Mouse (Mus musculus) heart, postnatal 25 days (tissue): ENCODE data around the gene Mex3d. TPM values are rescaled to one million over a fixed set of nuclear protein-coding genes. Genes with fewer than 3 reads are reported as not detected.

ENCODE experiments used
- DNase-seq: peaks from one replicate; pipeline ENCODE4 v3.0.0; 2022; ENCODE audit warnings: low spot score
- intact Hi-C: fragments of 180-260 bp; cut with DNase I; formaldehyde crosslinking; loops from one replicate; pipeline ENCODE4 v1.15.1; 2025
- total RNA-seq, 2 experiments: library from RNA; stranded (reverse); gene quantifications; 2 replicates each; pipeline ENCODE4 v1.2.3; 2021

Mex3d gene
- total RNA-seq, 2 experiments from 2014 or later = 7.5 to 8.8 TPM

DNA sequence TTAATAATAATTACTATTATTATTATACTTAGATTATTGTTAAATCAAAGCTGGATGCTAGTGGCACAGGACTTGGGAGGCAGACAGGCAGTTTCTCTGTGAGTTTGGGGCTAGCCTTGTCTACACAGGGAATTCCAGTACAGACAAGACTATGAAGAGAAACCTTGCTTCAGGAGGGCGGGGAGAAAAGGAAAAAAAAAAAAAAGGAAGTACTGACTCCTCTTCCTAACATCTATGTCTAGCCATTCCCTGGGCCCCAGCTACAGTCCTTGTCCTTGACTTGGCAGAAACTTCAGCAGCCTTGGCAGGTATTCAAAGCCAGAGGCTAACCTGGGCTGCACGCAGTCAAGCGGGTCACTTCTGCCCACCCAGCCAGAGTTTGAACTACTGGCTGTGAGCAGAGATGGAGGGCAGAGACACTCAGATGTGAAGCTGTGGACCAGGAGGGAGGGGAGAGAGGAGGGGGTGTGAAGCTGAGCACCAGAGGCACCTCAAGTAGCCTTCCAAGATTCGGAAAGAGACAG lies 1.8 kb upstream of the Mex3d start:
- intact Hi-C loops = no loop called here
- DNase-seq = no peak

DNA sequence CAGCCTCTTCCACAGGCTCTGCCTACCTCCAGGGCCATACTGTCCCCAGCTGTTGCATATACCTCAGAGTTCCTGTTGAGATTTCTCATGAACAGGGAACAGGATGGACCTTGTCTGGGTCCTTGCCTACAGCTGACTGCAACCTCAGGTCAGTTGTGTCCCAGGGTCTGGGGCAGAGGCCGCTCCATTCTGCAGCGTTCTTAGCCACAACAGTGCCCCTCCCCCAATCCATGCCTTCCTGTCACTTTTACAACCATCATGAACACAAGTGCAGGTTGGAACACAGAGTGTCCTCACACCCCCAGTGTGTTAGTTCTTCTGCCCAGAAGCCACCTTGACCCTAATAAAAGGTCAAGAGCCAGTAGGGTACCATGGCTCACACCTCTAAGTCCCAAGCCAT lies 1.3 kb upstream of the Mex3d start:
- intact Hi-C loops = no loop called here
- DNase-seq = no peak

DNA sequence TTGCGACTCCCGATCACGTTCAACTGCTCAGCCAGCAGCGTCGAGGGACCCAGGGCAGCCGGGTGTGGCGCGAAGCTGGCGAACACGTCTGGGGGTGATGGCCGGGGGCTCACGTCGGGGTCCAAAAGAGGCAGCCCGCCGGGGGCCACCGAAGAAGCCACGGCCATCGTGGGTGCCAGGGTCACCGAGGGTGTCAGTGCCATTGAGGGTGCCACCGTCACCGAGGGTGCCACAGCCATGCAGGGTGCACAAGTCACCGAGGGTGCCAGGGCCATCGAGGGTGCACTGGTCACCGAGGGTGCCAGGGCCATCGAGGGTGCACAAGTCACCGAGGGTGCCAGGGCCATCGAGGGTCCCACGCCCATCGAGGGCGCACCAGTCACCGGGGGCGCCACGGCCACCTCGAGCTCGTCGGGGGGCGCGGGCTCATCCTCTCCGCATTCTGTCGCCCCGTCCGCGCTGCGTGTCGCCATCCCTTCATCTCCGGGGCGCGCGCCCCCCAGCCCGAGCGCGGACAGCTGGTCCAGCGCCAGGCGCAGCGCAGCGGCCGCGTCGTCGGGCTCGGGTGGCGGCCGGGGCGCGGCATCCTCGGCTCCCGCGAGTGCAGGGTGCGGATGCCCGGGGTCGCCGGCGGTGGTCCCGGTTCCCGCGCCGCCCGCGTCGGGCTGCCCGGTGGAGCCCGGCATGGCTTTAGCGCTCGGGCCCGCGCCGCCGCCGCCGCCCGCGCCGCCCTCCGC lies 556 bp downstream of the Mex3d start:
- intact Hi-C loops = no loop called here
- DNase-seq = no peak

DNA sequence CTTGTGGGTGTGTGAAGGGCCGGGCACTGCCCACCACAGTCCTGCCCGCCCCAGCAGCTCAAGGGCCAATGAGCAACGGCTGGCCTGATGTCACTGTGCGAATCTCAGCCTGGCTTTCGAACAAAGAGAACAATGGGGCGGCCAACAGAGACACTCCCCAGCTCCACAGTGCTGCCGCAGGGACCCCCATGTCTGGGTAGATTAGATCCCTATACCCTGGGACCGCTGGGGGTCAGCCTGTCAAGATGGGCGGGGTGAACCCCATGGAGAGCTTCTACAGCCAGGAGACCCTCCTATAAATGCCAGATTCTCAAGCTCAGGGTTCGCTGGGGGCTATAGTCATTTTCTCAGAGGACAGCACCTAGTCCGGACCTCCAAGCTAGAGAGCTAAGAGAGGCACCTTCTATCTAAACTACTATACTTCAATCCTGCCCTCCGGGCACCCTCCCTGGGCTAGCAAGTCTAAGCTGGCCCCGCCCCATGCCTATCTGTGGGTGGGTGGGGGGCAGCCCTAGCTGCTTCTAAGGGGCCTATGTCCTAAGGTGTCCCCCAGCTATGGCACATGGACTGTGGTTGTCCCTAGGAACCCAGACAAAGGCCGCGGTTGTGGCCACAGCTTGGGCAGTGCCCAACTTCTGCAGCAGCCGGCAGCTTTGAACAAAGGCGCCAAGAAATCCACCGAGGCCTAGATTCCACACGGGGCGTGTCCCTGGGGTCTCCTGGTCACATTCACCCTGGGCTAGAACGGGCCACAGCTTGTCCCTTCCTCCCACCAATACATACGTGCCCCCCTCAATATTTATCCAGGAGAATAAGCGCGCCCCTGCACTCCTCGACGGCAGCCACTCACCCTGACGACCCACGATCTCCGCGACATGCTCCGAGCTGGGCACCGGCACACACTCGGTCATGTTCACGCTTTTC lies 1.4 kb downstream of the Mex3d start:
- intact Hi-C loops = no loop called here
- no peak for DNase-seq

DNA sequence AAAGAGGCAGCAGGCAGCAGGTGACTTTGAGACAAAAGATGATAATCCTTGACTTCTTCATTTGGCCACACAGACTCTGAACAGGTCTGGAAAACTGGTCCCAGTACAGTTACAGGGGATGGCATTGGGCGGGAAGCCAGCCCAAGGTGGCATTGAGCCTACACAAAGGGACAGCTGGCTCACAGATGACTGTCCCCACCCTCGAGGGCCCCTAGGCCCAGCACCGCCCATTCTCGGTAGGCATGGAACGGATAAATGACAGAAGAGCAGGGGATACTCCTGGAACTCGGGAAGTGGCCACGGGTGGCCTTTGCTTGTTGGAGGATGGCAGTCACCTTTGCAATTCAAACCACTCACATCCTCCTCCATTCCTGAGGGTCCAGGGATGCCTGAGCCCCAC lies 2.1 kb downstream of the Mex3d start:
- intact Hi-C loops = no loop called here

DNA sequence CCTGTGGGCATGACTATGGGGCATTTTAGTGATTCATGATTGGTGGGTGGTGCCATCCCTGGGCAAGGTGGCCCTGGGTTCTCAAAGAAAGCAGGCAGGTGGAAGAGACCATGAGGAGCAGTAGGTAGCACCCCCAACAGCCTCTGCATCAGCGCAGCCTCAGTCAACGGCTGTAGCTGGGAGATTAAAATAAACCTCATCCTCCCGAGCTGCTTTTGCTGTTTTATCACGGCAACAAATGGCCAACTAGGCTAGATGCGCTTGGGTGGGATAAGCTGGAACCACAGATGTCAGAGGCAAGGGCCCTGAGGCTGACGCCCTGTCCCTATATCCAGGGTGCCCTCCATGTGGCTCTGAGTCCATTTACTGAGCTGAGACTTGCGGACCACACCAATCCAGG lies 2.8 kb downstream of the Mex3d start:
- no peak for DNase-seq
- intact Hi-C loops = no loop called here

More for the DNA sequence above, 2.1 kb downstream of the Mex3d start:
- DNase-seq = no peak

DNA sequence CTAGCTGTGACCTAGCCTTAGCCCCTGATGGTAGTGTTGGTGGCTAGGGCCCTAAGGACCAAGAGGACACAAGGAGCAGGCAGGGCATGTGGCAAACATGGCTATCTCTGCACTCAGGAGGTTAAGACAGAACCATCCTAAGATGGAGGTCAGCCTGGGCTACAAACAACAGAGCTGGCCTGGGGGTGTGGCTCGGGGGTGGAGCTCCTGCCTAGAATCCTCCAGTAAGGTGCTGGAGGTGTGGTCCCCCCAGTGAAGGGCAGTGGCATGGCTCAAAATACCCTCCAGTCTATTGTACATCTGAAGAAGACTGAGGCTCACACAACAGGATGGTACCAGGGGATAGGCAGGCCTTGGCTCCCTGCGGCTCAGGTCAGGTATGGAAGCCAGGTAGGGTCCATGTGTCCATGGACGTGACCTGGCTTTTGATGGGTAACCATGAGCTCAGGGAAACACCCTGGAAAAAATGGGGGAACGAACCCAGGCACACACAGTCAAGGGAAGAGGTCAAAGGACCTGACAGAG lies 3.3 kb downstream of the Mex3d start:
- no peak for DNase-seq
- intact Hi-C loops = no loop called here

DNA sequence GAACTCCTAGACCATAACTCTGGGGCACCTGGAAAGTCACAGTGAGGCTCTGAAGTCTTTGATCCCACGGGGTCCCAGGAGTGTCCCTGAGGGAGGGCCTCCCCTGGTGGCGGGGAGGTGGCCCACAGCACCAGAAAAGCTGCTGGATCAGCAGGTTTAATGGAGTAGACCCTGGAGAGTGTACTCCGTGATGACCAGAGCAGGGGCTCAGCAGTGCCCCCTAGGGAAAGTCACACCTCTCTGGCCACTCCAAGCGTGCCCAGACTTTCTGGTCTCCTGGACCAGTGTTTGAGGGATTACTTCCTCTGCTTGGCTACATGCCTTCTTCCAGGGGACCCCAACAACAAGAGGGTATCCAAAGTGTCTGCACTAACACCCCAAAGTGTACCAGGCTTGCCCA lies 4.0 kb downstream of the Mex3d start:
- intact Hi-C loops = no loop called here
- no peak for DNase-seq

DNA sequence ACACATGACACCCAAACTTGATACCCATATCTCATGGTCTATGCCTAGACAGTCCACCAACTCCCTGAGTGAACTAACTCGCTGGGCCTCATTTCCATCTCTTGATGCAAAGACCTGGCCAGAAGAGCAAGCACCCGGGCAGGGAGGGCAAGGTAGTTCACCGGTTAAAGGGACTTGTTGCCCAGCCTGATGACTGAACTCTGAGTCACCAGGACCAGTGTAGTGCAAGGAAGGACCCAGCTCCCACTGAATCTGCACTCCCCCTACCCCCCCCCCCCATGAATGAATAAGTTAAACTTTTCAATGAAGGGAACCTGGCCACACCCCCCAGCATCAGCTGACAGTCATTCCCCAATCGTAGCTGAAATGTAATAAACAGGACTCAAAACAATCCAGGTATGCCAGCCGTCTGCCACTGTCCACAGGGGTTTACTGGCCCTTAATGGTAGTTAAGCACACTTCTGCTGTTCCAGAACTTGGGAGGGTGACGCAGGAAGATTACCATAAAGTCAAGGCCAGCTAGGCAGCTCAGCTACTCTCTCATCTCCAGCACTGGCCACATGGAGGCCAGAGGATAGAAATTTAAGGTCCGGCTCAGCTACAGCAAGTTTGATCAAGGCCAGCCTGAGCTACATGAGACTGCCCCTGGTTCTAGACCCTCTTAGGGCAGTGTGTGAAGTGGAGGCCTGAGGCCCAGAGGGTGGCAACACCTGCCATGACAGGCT lies 4.7 kb downstream of the Mex3d start:
- intact Hi-C loops = no loop called here
- DNase-seq = no peak

DNA sequence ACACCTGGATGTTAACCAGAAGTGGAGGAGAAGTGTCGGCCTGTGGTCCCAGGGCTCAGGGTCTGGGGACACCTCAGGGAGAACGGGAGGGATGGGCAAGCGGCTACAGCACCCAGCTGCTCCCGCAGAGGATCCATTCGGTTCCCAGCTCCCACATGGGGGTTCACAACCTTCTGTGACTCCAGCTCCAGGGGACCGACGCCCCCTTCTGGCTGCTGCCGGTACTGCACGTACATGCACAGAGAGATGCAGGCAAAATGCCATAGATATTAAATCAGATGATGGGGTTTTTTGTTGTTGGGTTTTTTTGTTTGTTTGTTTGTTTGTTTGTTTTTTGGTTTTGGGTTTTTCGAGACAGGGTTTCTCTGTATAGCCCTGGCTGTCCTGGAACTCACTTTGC lies 9.7 kb downstream of the Mex3d start:
- DNase-seq = no peak
- intact Hi-C loops = loop anchor here (2.0 to 10.0 kb wide), 2 partner anchors 59 to 203 kb away; partner anchors contain the start of genes 1600002K03Rik and Efna2

DNA sequence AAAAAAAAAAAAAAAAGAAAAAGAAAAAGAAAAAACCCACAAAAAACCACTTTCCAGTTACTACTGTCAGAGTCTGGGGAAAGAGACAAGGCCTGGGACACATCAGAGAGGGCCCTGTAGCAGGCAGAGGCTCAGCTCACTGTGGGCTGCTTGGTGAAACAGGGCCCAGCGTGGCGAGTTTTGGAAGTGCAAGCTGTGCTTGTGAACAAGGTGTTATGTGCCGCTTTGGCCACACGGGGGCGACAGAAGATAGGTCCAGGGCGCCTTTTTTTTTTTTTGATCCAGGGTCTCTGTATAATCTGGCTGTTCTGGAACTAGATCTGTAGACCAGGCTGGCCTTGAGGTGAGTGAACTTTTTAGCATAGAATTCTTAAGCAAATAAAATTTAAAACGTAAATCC lies 11.3 kb downstream of the Mex3d start:
- intact Hi-C loops = loop anchor here (10.0 kb wide), 1 partner anchor 201 kb away; the partner anchor contains the start of genes 1600002K03Rik and Efna2
- peak; percentile 68 for DNase-seq

DNA sequence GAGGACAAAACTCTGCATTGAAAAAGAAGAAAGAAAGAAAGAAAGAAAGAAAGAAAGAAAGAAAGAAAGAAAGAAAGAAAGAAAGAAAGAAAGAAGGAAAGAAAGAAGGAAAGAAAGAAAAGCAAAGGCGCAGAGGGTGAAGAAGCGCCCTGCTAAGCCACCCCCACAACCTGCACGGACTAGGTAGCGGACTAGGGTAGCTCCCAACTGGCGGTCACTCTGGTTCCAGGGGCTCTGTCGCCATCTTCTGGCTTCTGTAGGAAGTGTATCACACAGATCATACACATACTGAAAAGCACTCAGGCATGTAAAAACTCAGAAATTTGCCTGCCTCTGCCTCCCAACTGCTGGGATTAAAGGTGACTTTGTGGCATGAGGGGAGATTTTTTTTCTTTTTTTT lies 13.4 kb downstream of the Mex3d start:
- DNase-seq = no peak
- intact Hi-C loops = loop anchor here (1.0 to 10.0 kb wide), 3 partner anchors 33 to 199 kb away; partner anchors contain the start of genes 1600002K03Rik, Apc2 and Efna2

DNA sequence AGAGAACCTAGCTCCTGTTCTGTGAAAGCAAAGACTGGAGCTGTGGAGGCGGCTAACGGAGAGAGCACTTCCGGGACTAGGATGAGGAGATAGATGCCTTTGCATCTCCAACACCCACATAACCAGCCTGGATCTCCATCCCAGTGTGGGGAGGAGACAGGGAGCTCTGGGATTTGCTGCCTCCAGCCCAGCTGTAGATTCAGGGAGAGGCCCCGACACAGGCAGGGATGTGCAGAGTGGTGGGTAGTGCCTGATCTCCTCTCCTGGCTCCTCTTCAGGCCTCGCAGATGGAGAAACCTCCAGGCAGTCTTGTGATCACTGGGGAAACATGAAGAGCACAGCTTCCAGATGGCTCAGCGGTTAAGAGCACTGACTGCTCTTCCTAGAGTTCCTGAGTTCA lies 14.8 kb downstream of the Mex3d start:
- no peak for DNase-seq
- intact Hi-C loops = loop anchor here (1.0 to 10.0 kb wide), 2 partner anchors 20 to 198 kb away; partner anchors contain the start of genes 1600002K03Rik and Efna2

DNA sequence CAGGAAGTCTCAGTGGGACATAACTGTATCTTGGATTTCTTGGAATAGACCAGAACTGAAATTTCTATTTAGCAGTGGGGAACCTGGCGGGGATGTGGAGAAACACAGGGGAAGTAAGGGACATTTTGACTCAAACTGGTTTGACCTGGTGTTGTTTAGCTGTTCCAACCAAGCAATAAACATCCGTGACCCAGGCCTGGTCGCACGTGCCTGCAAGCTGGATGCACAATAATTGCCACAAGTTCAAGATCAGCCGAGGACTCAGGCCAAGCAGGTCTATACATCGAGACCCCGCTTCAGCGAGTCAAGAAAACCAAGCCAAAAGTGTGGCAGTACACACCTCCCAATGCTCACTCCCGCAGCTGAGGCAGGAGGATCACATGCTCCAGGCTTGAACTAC lies 15.5 kb downstream of the Mex3d start:
- no peak for DNase-seq
- intact Hi-C loops = loop anchor here (10.0 kb wide), 1 partner anchor 197 kb away; the partner anchor contains the start of genes 1600002K03Rik and Efna2

DNA sequence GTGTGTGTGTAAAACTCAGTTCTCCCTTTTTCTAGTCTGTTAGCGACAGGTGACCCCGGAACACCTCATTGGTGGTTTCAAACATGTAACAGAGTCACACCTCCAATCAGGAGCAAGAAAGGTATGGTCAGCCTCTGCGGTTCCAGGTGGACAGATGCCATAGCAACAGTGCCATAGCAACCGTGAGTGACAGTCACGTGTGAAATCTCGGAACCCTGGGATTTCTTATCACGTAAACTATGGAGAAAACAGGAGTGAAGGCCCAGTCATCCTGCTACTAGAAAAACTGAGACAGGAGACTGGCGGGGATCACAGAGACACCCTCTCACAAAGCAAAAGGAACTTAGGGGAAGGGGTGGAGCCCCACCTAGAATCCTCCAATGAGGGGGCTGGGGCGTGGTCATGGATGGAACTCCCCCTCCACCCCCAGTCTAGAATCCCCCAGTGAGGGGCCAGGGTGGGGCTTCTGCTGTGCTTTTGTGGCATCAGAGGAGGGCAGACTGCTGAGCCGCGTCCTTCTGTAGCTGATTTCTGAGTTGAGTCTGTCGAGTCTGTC lies 16.0 kb downstream of the Mex3d start:
- DNase-seq = no peak
- intact Hi-C loops = loop anchor here (10.0 kb wide), 1 partner anchor 197 kb away; the partner anchor contains the start of genes 1600002K03Rik and Efna2

DNA sequence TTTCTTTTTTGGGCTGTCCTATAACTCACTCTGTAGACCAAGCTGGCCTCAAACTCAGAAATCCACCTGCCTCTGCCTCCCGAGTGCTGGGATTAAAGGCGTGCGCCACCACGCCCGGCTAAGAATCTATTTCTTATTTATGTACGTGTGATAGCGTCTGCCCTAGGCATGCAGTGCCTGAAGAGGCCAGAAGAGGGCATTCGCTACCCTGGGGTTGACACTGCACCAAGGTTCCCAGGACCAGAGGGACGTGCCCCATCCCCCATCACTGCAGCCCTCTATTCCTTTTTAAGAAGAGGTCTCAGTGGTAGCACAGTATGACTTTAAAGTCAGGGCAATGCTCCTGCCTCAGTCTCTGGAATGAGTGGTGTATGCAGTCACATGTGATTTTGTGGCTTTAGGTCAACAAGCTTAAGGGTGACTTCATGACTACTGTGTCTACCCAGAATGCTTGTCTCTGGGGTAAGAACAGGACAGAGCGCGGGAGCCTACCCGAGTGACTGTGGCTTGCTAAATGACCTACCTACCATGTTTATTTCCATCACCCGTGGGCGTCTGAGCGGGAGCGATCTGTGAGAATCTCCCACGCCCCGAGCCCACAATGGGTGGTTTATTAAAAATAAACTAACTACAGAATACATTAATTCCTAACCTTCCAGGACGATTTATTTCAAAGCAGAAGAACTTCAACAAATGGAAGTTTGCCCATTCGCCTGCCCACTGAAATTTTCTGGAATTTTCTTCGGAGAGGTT lies 17.3 kb downstream of the Mex3d start:
- no peak for DNase-seq
- intact Hi-C loops = loop anchor here (10.0 kb wide), 1 partner anchor 195 kb away; the partner anchor contains the start of genes 1600002K03Rik and Efna2

DNA sequence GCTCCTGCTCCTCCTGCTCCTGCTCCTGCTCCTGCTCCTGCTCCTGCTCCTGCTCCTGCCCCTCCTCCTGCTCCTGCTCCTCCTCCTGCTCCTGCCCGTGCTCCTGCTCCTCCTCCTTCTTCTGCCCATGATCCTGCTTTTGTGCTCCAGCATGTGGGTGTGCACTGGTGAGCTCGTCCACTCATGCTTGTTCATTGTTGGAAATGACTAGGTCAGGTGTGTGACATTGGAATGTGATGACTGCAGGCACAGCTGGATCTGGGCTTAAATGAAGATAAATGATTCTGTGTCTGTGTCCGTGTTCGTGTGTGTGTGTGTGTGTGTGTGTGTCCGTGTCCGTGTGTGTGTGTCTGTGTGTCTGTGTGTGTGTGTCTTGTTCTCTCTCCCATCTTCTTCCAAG lies 19.1 kb downstream of the Mex3d start:
- no peak for DNase-seq
- intact Hi-C loops = no loop called here

DNA sequence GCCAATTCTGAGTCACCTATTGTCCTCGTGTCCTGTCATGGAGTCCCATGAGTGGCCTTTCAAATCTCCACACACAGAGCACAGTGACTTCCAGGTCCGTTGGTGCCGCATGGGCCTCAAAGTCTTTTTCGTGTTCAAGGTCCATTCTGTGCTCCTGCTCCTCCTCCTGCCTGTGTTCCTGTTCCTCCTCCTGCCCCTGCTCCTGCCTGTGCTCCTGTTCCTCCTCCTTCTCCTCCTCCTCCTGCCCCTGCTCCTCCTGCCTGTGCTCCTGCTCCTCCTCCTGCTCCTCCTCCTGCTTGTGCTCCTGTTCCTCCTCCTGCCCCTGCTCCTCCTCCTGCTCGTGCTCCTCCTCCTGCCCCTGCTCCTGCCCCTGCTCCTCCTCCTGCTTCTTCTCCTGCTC lies 19.5 kb downstream of the Mex3d start:
- intact Hi-C loops = no loop called here
- no peak for DNase-seq
